Mouse (Mus musculus): ENCODE data around the gene Maff. TPM values are rescaled to one million over a fixed set of nuclear protein-coding genes. Genes with fewer than 3 reads are reported as not detected.

Maff gene
- polyA plus RNA-seq, 1 experiment, result 28.5 TPM

DNA sequence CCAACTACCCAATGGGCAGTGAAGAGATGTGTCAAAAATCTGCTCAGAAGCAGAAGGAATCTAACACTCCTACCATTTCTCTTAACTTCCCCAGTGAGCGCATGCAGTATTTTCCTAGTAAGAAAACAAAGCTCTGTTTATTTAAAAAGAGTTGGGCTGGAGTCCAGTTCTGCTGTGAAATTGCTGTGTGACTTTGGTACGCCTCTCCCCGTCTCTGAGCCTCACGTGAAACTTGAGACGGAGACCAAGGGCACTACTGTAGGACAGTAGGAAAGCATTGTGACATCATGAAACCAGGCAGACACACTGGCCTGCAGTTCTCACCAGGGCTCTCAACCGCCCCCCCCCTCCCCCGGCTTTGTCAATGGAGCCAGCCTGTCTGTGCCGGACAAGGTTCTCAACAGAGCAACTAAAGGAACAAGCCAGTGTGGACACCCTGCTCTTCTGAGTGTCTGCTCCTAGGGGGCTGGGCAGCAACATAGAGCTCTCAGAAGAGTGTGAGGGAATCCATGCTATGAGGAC, 32.5 kb upstream of the Maff start:
- no peak overlapping the region for H3K27ac ChIP-seq (ENCODE audit: insufficient read depth, low read depth, low read length)
- H3K36me3 ChIP-seq (ENCODE audit: control insufficient read depth, insufficient read depth, low read length), result peaks cover 15% of the 10 kb centered on the region
- no peaks in the 10 kb centered on the region for H3K4me1 ChIP-seq (ENCODE audit: control insufficient read depth, insufficient read depth, insufficient read length, low read length)
- no peak for TF ChIP-seq POLR2A (IDR thresholded peaks at IDR 0.05; ENCODE audit: low read depth, low read length)
- TF ChIP-seq CTCF (IDR thresholded peaks at IDR 0.05; ENCODE audit: extremely low read depth, insufficient read length, insufficient replicate concordance, low read depth, low read length), result no peak
- H3K4me3 ChIP-seq (ENCODE audit: low read depth, low read length), result no peak overlapping the region
- 75% methylated on average over 8 of the region's 8 CpGs for WGBS
- H3K27me3 ChIP-seq (ENCODE audit: control insufficient read depth, insufficient read depth, low read length), result no peaks in the 10 kb centered on the region

DNA sequence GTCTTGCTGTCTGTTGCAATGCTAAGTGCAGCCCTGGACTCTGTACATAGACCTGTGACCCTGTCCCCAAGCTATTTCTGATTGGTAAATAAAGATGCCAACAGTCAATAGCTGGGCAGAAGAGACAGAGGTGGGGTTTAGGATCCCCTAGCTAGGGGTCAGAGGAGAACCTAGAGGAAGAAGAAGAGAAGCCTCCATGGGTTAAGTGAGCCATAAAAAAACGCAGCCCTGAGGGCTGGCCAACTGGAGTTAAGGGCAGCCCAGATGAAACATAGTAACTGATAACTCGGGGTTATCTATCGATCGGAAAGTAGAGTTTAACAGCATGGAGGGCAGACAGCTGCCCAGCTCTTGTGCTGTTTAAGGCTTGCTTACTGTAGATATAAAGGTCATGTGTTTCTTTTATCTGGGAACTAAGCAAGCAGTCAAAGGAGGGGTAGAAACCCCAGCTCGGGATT, 24.7 kb upstream of the Maff start:
- peaks cover 8% of the 10 kb centered on the region; the same call in 1 of the 2 replicates for H3K36me3 ChIP-seq (ENCODE audit: control insufficient read depth, insufficient read depth, low read length)
- H3K4me1 ChIP-seq (ENCODE audit: control insufficient read depth, insufficient read depth, insufficient read length, low read length), result peaks cover 31% of the 10 kb centered on the region
- H3K27me3 ChIP-seq (ENCODE audit: control insufficient read depth, insufficient read depth, low read length), result no peaks in the 10 kb centered on the region
- H3K27ac ChIP-seq (ENCODE audit: insufficient read depth, low read depth, low read length), result peak overlapping the region; percentile 87
- WGBS, result 28% methylated on average over 5 of the region's 5 CpGs
- no peak for TF ChIP-seq POLR2A (IDR thresholded peaks at IDR 0.05; ENCODE audit: low read depth, low read length)
- no peak for TF ChIP-seq CTCF (IDR thresholded peaks at IDR 0.05; ENCODE audit: extremely low read depth, insufficient read length, insufficient replicate concordance, low read depth, low read length)
- H3K4me3 ChIP-seq (ENCODE audit: low read depth, low read length), result no peak overlapping the region

DNA sequence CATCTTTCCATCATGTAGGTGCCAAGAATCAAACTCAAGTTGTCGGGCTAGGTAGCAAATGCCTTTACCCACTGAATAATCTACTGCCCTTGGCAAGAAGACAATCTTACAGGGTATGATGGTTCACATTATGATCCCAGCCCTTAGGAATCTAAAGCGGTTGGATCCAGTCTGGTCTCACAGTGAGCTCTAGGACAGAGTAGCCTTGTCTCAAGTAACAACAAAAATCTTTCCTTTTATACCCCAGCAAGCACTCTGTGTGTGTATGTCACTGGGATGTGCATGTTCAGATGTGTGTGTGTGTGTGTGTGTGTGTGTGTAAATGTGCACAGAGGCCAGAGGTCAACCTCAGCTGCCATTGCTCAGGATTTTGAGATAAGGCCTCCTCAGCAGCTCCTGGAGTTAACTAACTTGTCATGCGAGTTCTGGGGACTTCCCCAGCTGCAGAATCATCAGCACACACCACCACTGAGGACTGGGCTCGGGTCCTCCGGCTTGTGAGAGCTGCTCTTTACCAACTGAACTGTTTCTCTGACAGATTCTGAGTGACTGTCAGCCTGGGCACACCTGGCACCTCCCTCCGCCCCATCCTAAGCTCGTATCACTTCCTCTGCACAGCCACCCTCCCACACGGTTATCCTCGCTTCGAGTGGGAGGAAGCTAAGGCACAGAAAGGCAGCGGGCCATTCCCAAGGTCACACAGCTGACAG, 24.0 kb upstream of the Maff start:
- 18% methylated on average over 11 of the region's 11 CpGs for WGBS
- H3K4me3 ChIP-seq (ENCODE audit: low read depth, low read length), result no peak overlapping the region
- no peak for TF ChIP-seq POLR2A (IDR thresholded peaks at IDR 0.05; ENCODE audit: low read depth, low read length)
- no peak for TF ChIP-seq CTCF (IDR thresholded peaks at IDR 0.05; ENCODE audit: extremely low read depth, insufficient read length, insufficient replicate concordance, low read depth, low read length)
- H3K27ac ChIP-seq (ENCODE audit: insufficient read depth, low read depth, low read length), result peak overlapping the region; percentile 87
- no peaks in the 10 kb centered on the region for H3K27me3 ChIP-seq (ENCODE audit: control insufficient read depth, insufficient read depth, low read length)
- peaks cover 36% of the 10 kb centered on the region for H3K4me1 ChIP-seq (ENCODE audit: control insufficient read depth, insufficient read depth, insufficient read length, low read length)
- H3K36me3 ChIP-seq (ENCODE audit: control insufficient read depth, insufficient read depth, low read length), result peaks cover 3% of the 10 kb centered on the region; the same call in 1 of the 2 replicates

DNA sequence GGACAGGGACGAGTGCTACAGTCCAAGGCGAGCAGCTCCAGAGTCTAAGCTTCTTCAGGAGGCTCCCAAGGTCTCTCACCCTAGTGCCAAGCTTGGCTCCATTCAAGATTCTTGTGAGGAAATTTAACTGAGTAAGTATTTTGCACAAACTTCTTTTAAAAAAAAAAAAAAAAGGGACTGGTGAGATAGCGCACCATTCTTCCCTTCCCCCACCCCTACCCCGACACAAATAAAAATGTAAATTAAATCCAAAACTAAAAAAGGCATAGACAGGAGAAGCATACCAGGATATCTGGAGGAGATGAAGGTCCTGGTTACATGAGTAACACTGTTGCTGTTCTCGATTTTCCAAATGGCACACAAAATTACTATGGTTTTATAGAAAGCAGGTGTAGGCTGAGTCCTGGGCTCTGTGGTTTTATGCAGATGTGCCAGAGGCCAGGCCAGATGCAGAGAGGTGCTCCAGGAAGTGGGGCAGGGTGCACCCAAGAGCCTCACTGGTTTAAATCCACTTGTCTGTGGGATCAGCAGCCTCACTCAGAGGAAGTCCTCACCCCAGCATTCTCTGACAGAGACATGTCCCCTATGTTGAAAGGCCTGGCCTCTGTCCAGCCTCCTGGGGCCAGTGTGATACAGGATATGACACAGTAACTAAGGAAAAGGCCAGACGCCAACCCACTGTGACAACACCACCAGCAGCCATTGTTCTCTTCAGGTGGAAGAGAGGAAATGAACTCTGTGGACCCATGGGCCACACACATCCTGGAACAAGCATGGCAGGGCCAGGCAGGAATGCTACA, 23.2 kb upstream of the Maff start:
- 39% methylated on average over 6 of the region's 6 CpGs for WGBS
- H3K4me1 ChIP-seq (ENCODE audit: control insufficient read depth, insufficient read depth, insufficient read length, low read length), result peaks cover 36% of the 10 kb centered on the region
- no peak overlapping the region for H3K4me3 ChIP-seq (ENCODE audit: low read depth, low read length)
- H3K27ac ChIP-seq (ENCODE audit: insufficient read depth, low read depth, low read length), result peak overlapping the region; percentile 87
- H3K36me3 ChIP-seq (ENCODE audit: control insufficient read depth, insufficient read depth, low read length), result no peaks in the 10 kb centered on the region
- TF ChIP-seq CTCF (IDR thresholded peaks at IDR 0.05; ENCODE audit: extremely low read depth, insufficient read length, insufficient replicate concordance, low read depth, low read length) (no peak), POLR2A (IDR thresholded peaks at IDR 0.05; ENCODE audit: low read depth, low read length) (no peak)
- no peaks in the 10 kb centered on the region for H3K27me3 ChIP-seq (ENCODE audit: control insufficient read depth, insufficient read depth, low read length)

DNA sequence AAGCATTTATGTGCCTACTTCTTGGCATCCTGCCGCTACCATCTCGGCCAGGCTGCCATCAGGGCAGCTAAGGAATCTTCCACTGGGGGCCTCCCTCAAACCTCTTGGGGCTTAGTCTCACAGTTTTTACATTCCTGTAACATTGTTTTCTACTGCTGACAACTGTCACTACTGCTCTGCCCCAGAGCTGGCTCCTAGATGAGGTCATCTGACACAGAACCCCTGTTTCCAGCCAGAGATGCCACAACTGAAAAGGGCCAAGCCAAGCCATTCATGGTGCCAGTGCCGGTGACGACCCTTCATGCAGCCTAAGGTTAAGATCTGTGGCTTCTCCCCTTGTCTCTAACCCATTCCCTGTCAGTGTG, 22.6 kb upstream of the Maff start:
- Histone ChIP-seq H3K27me3 (ENCODE audit: control insufficient read depth, insufficient read depth, low read length) (no peaks in the 10 kb centered on the region), H3K27ac (ENCODE audit: insufficient read depth, low read depth, low read length) (peak overlapping the region; percentile 44), H3K4me1 (ENCODE audit: control insufficient read depth, insufficient read depth, insufficient read length, low read length) (peaks cover 36% of the 10 kb centered on the region), H3K4me3 (ENCODE audit: low read depth, low read length) (no peak overlapping the region), H3K36me3 (ENCODE audit: control insufficient read depth, insufficient read depth, low read length) (no peaks in the 10 kb centered on the region)
- TF ChIP-seq POLR2A (IDR thresholded peaks at IDR 0.05; ENCODE audit: low read depth, low read length) (no peak), CTCF (IDR thresholded peaks at IDR 0.05; ENCODE audit: extremely low read depth, insufficient read length, insufficient replicate concordance, low read depth, low read length) (no peak)
- 48% methylated on average over 4 of the region's 4 CpGs for WGBS

DNA sequence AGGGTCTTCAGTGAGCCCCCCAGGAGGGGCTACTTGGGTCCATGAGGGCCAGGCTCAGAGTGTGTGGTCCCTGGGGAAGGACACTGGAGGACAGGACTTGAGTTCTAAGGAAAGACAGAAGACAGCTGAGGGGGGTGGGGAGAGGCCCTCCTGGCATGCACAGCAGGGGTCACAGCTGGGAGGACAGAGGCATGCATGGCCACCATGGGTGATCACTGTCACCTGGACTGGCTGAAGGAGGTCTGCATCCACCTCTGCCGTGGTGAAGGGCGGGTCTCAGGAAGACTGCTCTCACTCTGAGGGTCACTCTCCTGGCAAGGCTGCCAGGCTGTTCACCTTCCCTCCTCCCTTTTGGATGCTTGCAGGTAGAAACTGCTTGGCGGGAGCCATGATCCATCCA, 22.0 kb upstream of the Maff start:
- no peak for TF ChIP-seq CTCF (IDR thresholded peaks at IDR 0.05; ENCODE audit: extremely low read depth, insufficient read length, insufficient replicate concordance, low read depth, low read length)
- no peak for TF ChIP-seq POLR2A (IDR thresholded peaks at IDR 0.05; ENCODE audit: low read depth, low read length)
- WGBS, result 82% methylated on average over 3 of the region's 3 CpGs
- no peaks in the 10 kb centered on the region for H3K27me3 ChIP-seq (ENCODE audit: control insufficient read depth, insufficient read depth, low read length)
- H3K4me1 ChIP-seq (ENCODE audit: control insufficient read depth, insufficient read depth, insufficient read length, low read length), result peaks cover 36% of the 10 kb centered on the region
- no peaks in the 10 kb centered on the region for H3K36me3 ChIP-seq (ENCODE audit: control insufficient read depth, insufficient read depth, low read length)
- H3K27ac ChIP-seq (ENCODE audit: insufficient read depth, low read depth, low read length), result no peak overlapping the region
- H3K4me3 ChIP-seq (ENCODE audit: low read depth, low read length), result no peak overlapping the region

DNA sequence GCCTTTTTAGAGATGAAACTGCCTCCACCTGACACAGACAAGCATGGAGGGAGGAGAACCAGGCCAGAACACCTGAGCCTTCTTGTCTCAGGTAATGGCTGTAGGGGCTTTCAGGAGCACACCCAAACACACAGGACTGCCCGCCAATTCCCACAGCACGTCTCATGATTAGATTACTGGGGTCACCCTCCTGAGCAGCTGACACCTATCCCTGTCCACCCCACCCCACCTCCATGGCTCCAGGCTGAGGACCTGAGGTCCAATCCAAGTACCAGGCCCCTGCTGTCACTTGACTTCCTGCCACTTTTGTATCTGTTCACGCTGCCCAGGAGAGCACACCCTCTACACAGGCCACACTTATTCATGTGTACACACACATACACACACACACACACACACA, 20.7 kb upstream of the Maff start:
- no peak overlapping the region for H3K4me3 ChIP-seq (ENCODE audit: low read depth, low read length)
- H3K27ac ChIP-seq (ENCODE audit: insufficient read depth, low read depth, low read length), result no peak overlapping the region
- peaks cover 36% of the 10 kb centered on the region for H3K4me1 ChIP-seq (ENCODE audit: control insufficient read depth, insufficient read depth, insufficient read length, low read length)
- no peak for TF ChIP-seq CTCF (IDR thresholded peaks at IDR 0.05; ENCODE audit: extremely low read depth, insufficient read length, insufficient replicate concordance, low read depth, low read length)
- TF ChIP-seq POLR2A (IDR thresholded peaks at IDR 0.05; ENCODE audit: low read depth, low read length), result no peak
- WGBS, result 47% methylated on average over 3 of the region's 3 CpGs
- no peaks in the 10 kb centered on the region for H3K36me3 ChIP-seq (ENCODE audit: control insufficient read depth, insufficient read depth, low read length)
- H3K27me3 ChIP-seq (ENCODE audit: control insufficient read depth, insufficient read depth, low read length), result no peaks in the 10 kb centered on the region

Measured in small intestine, adult 2 months (tissue).